Mouse (Mus musculus): ENCODE measurements around the gene Polr2e. TPM values are rescaled to one million over a fixed set of nuclear protein-coding genes. Genes with fewer than 3 reads are reported as not detected.

Polr2e gene
- total RNA-seq (2014; fragmentation: Nextera tagmentation) (145 and 157 TPM in 2 replicates), total RNA-seq (2017) (142 and 150 TPM in 2 replicates)

GRCm38 (mm10) chr10:80039559-80039979, at the start of gene Polr2e:
Polr2e (minus strand) TSS chr10:80039795.
- peak; percentile 85 for ATAC-seq (replicated peaks; ENCODE audit: low FRiP score, low TSS enrichment, poor library complexity, severe bottlenecking)

- ATAC-seq (replicated peaks; ENCODE audit: low FRiP score, low TSS enrichment, poor library complexity, severe bottlenecking): 0 out of 2 replicates have a peak, but pooled peaks have one; percentile 15
Observed at GRCm38 (mm10) chr10:80089146-80089545, 49.6 kb upstream of the Polr2e start.

GRCm38 (mm10) chr10:80087483-80087882, 47.9 kb upstream of the Polr2e start:
- no peak for ATAC-seq (replicated peaks; ENCODE audit: low FRiP score, low TSS enrichment, poor library complexity, severe bottlenecking)

GRCm38 (mm10) chr10:80086847-80087246, 47.3 kb upstream of the Polr2e start:
- ATAC-seq (replicated peaks; ENCODE audit: low FRiP score, low TSS enrichment, poor library complexity, severe bottlenecking): no peak

- ATAC-seq (replicated peaks; ENCODE audit: low FRiP score, low TSS enrichment, poor library complexity, severe bottlenecking): no peak
Observed at GRCm38 (mm10) chr10:80084817-80085487, 45.4 kb upstream of the Polr2e start.

GRCm38 (mm10) chr10:80081075-80081474, 41.5 kb upstream of the Polr2e start:
- ATAC-seq (replicated peaks; ENCODE audit: low FRiP score, low TSS enrichment, poor library complexity, severe bottlenecking): peak; percentile 85

- peak; percentile 42 for ATAC-seq (replicated peaks; ENCODE audit: low FRiP score, low TSS enrichment, poor library complexity, severe bottlenecking)
Observed at GRCm38 (mm10) chr10:80080396-80081070, 40.9 kb upstream of the Polr2e start.

- ATAC-seq (replicated peaks; ENCODE audit: low FRiP score, low TSS enrichment, poor library complexity, severe bottlenecking): no peak
Observed at GRCm38 (mm10) chr10:80078366-80078765, 38.8 kb upstream of the Polr2e start.

- no peak for ATAC-seq (replicated peaks; ENCODE audit: low FRiP score, low TSS enrichment, poor library complexity, severe bottlenecking)
Observed at GRCm38 (mm10) chr10:80077312-80077711, 37.7 kb upstream of the Polr2e start.

GRCm38 (mm10) chr10:80076386-80076785, 36.8 kb upstream of the Polr2e start:
- no peak for ATAC-seq (replicated peaks; ENCODE audit: low FRiP score, low TSS enrichment, poor library complexity, severe bottlenecking)

- ATAC-seq (replicated peaks; ENCODE audit: low FRiP score, low TSS enrichment, poor library complexity, severe bottlenecking): no peak
Observed at GRCm38 (mm10) chr10:80075924-80076323, 36.3 kb upstream of the Polr2e start.

- ATAC-seq (replicated peaks; ENCODE audit: low FRiP score, low TSS enrichment, poor library complexity, severe bottlenecking): peak; percentile 66
Observed at GRCm38 (mm10) chr10:80074813-80075601, 35.4 kb upstream of the Polr2e start.

- no peak for ATAC-seq (replicated peaks; ENCODE audit: low FRiP score, low TSS enrichment, poor library complexity, severe bottlenecking)
Observed at GRCm38 (mm10) chr10:80072623-80073489, 33.3 kb upstream of the Polr2e start.

- no peak for ATAC-seq (replicated peaks; ENCODE audit: low FRiP score, low TSS enrichment, poor library complexity, severe bottlenecking)
Observed at GRCm38 (mm10) chr10:80071516-80071900, 31.9 kb upstream of the Polr2e start.

GRCm38 (mm10) chr10:80070837-80071515, 31.4 kb upstream of the Polr2e start:
- ATAC-seq (replicated peaks; ENCODE audit: low FRiP score, low TSS enrichment, poor library complexity, severe bottlenecking): peak; percentile 53

- no peak for ATAC-seq (replicated peaks; ENCODE audit: low FRiP score, low TSS enrichment, poor library complexity, severe bottlenecking)
Observed at GRCm38 (mm10) chr10:80069948-80070450, 30.4 kb upstream of the Polr2e start.

GRCm38 (mm10) chr10:80069251-80069650, 29.7 kb upstream of the Polr2e start:
- no peak for ATAC-seq (replicated peaks; ENCODE audit: low FRiP score, low TSS enrichment, poor library complexity, severe bottlenecking)

GRCm38 (mm10) chr10:80063877-80064650, 24.5 kb upstream of the Polr2e start:
- no peak for ATAC-seq (replicated peaks; ENCODE audit: low FRiP score, low TSS enrichment, poor library complexity, severe bottlenecking)
